Mouse (Mus musculus) midbrain, embryonic 11.5 days (tissue): ENCODE measurements around the gene Slc22a13. TPM values are rescaled to one million over a fixed set of nuclear protein-coding genes. Genes with fewer than 3 reads are reported as not detected.

Experiments used
- ATAC-seq: fragments of 200-750 bp; cut with Nextera tagmentation; 2 replicates; pipeline ENCODE4 v1.8.0; 2017; ENCODE audit warnings: moderate TSS enrichment, moderate library complexity; ENCODE audit not compliant: low FRiP score
- DNase-seq: peaks from one replicate; pipeline ENCODE4 v3.0.0; 2015; ENCODE audit warnings: low spot score; ENCODE audit errors: missing footprints
- H3K27ac ChIP-seq: fragments of 300-500 bp; sonication (generic); 2 replicates; pipeline ENCODE4 v1.5.1; 2014; ENCODE audit warnings: low read depth, low read length
- H3K27me3 ChIP-seq: fragments of 300-500 bp; sonication (generic); 2 replicates; pipeline ENCODE4 v1.6.1; 2014; ENCODE audit warnings: mild to moderate bottlenecking, low read length, moderate library complexity, mixed read lengths; ENCODE audit not compliant: control insufficient read depth, insufficient read depth
- H3K36me3 ChIP-seq: fragments of 300-500 bp; sonication (generic); 2 replicates; pipeline ENCODE4 v1.6.1; 2014; ENCODE audit warnings: mild to moderate bottlenecking, low read length, moderate library complexity, mixed read lengths; ENCODE audit not compliant: control insufficient read depth, insufficient read depth
- H3K4me1 ChIP-seq: fragments of 300-500 bp; sonication (generic); 2 replicates; pipeline ENCODE4 v1.6.1; 2014; ENCODE audit warnings: low read length; ENCODE audit not compliant: control insufficient read depth, insufficient read depth
- H3K4me2 ChIP-seq: fragments of 300-500 bp; sonication (generic); 2 replicates; pipeline ENCODE4 v1.6.1; 2014; ENCODE audit warnings: mild to moderate bottlenecking, moderate library complexity
- H3K4me3 ChIP-seq: fragments of 300-500 bp; sonication (generic); 2 replicates; pipeline ENCODE4 v1.5.1; 2014; ENCODE audit warnings: low read depth, low read length
- H3K9ac ChIP-seq: fragments of 300-500 bp; sonication (generic); 2 replicates; pipeline ENCODE4 v1.6.1; 2014; ENCODE audit warnings: low read length
- H3K9me3 ChIP-seq: fragments of 300-500 bp; sonication (generic); 2 replicates; pipeline ENCODE4 v1.6.1; 2016; ENCODE audit warnings: low read length; ENCODE audit not compliant: control insufficient read depth
- WGBS: fragments of 180-500 bp; shearing (Covaris S2); extraction: QIAGEN DNeasy Blood & Tissue Kit; methylation state at CpG from one replicate; pipeline ENCODE4 v1.1.7; 2014; 5-methylcytosine and 5-hydroxymethylcytosine counted together
- polyA plus RNA-seq: library from polyadenylated mRNA; unstranded; fragments of >200 nt; fragmentation: Nextera tagmentation; extraction: Ambion mirVana; gene quantifications from 2 replicates; pipeline ENCODE4 v1.2.1, GENCODE M21; 2014

The Slc22a13 gene
- polyA plus RNA-seq, 1 experiment from 2014 or later: not detected

GRCm38 (mm10) chr9:119151751-119152150 is 57.1 kb downstream of the Slc22a13 start:
- Histone ChIP-seq H3K4me3 (no peak overlapping the region), H3K4me1 (no peaks in the 10 kb centered on the region; the same call in 1 of the 2 replicates), H3K27ac (no peak overlapping the region), H3K36me3 (no peaks in the 10 kb centered on the region), H3K9ac (no peak overlapping the region), H3K9me3 (no peaks in the 10 kb centered on the region), H3K27me3 (peaks cover 7% of the 10 kb centered on the region), H3K4me2 (no peak overlapping the region)
- DNase-seq (no peak), ATAC-seq (no peak)
- WGBS: 68% methylated on average over 2 of the region's 2 CpGs

GRCm38 (mm10) chr9:119149601-119150000 is 59.3 kb downstream of the Slc22a13 start:
- ATAC-seq: no peak
- H3K27ac ChIP-seq: no peak overlapping the region
- H3K4me2 ChIP-seq: no peak overlapping the region
- DNase-seq: peak; percentile 87
- no peak overlapping the region for H3K9ac ChIP-seq
- WGBS: 25% methylated on average over 5 of the region's 5 CpGs
- no peaks in the 10 kb centered on the region for H3K36me3 ChIP-seq
- H3K27me3 ChIP-seq: no peaks in the 10 kb centered on the region
- H3K9me3 ChIP-seq: no peaks in the 10 kb centered on the region
- no peak overlapping the region for H3K4me3 ChIP-seq
- H3K4me1 ChIP-seq: no peaks in the 10 kb centered on the region

- peak; percentile 14 for DNase-seq
- no peak for ATAC-seq
- Histone ChIP-seq H3K27me3 (no peaks in the 10 kb centered on the region), H3K4me3 (no peak overlapping the region), H3K27ac (no peak overlapping the region), H3K4me2 (no peak overlapping the region), H3K9ac (no peak overlapping the region), H3K4me1 (no peaks in the 10 kb centered on the region), H3K36me3 (no peaks in the 10 kb centered on the region), H3K9me3 (no peaks in the 10 kb centered on the region)
- WGBS: 85% methylated on average over 13 of the region's 13 CpGs
Observed at GRCm38 (mm10) chr9:119146098-119146770, 62.7 kb downstream of the Slc22a13 start.

GRCm38 (mm10) chr9:119145638-119146037 is 63.3 kb downstream of the Slc22a13 start:
- ATAC-seq (no peak), DNase-seq (peak; percentile 57)
- H3K27ac ChIP-seq: no peak overlapping the region
- no peak overlapping the region for H3K4me2 ChIP-seq
- no peak overlapping the region for H3K9ac ChIP-seq
- WGBS: 64% methylated on average over 6 of the region's 6 CpGs
- no peaks in the 10 kb centered on the region for H3K9me3 ChIP-seq
- no peaks in the 10 kb centered on the region for H3K36me3 ChIP-seq
- H3K27me3 ChIP-seq: no peaks in the 10 kb centered on the region
- no peak overlapping the region for H3K4me3 ChIP-seq
- no peaks in the 10 kb centered on the region for H3K4me1 ChIP-seq

- no peak overlapping the region for H3K27ac ChIP-seq
- H3K36me3 ChIP-seq: no peaks in the 10 kb centered on the region
- 53% methylated on average over 10 of the region's 10 CpGs for WGBS
- H3K9ac ChIP-seq: no peak overlapping the region
- no peaks in the 10 kb centered on the region for H3K27me3 ChIP-seq
- no peak overlapping the region for H3K4me3 ChIP-seq
- ATAC-seq (no peak), DNase-seq (no peak)
- no peaks in the 10 kb centered on the region for H3K4me1 ChIP-seq
- no peak overlapping the region for H3K4me2 ChIP-seq
- H3K9me3 ChIP-seq: no peaks in the 10 kb centered on the region
Observed at GRCm38 (mm10) chr9:119145137-119145536, 63.8 kb downstream of the Slc22a13 start.

GRCm38 (mm10) chr9:119144696-119145095 is 64.2 kb downstream of the Slc22a13 start:
- Histone ChIP-seq H3K27ac (no peak overlapping the region), H3K4me3 (no peak overlapping the region), H3K27me3 (no peaks in the 10 kb centered on the region), H3K9me3 (no peaks in the 10 kb centered on the region), H3K36me3 (no peaks in the 10 kb centered on the region), H3K4me2 (no peak overlapping the region), H3K9ac (no peak overlapping the region), H3K4me1 (no peaks in the 10 kb centered on the region)
- DNase-seq: no peak
- 86% methylated on average over 8 of the region's 8 CpGs for WGBS
- ATAC-seq: no peak

- Histone ChIP-seq H3K9ac (no peak overlapping the region), H3K27ac (no peak overlapping the region), H3K4me1 (no peaks in the 10 kb centered on the region), H3K4me3 (no peak overlapping the region), H3K9me3 (no peaks in the 10 kb centered on the region), H3K36me3 (no peaks in the 10 kb centered on the region), H3K27me3 (no peaks in the 10 kb centered on the region), H3K4me2 (no peak overlapping the region)
- ATAC-seq: no peak
- peak; percentile 26 for DNase-seq
- 79% methylated on average over 9 of the region's 9 CpGs for WGBS
Observed at GRCm38 (mm10) chr9:119143372-119143771, 65.5 kb downstream of the Slc22a13 start.

Other genes starting within 250 kb of the Slc22a13 start
- 7.8 and 8.3 TPM in 2 replicates for gene Vill, start 156.3 kb downstream of the Slc22a13 start, polyA plus RNA-seq
- gene Plcd1, start 115.6 kb downstream of the Slc22a13 start, polyA plus RNA-seq: 24.2 and 25.8 TPM in 2 replicates
- gene Dlec1, start 106.6 kb downstream of the Slc22a13 start, polyA plus RNA-seq: 0.51 and 0.65 TPM in 2 replicates
- 1.0 and 1.4 TPM in 2 replicates for gene Acaa1b, start 52.0 kb downstream of the Slc22a13 start, polyA plus RNA-seq
- gene Gm47289, start 49.9 kb downstream of the Slc22a13 start, polyA plus RNA-seq: not detected in 2 replicates
- gene Oxsr1, start 113.3 kb upstream of the Slc22a13 start, polyA plus RNA-seq: 15.5 and 16.2 TPM in 2 replicates
- 52.7 and 61.2 TPM in 2 replicates for gene Acaa1a, start 130.6 kb upstream of the Slc22a13 start, polyA plus RNA-seq
- 6.3 and 7.6 TPM in 2 replicates for gene Myd88, start 132.3 kb upstream of the Slc22a13 start, polyA plus RNA-seq
- 5.4 and 6.5 TPM in 2 replicates for gene Xylb, start 148.3 kb upstream of the Slc22a13 start, polyA plus RNA-seq
- not detected in 2 replicates for gene Slc22a14, start 156.5 kb upstream of the Slc22a13 start, polyA plus RNA-seq
- 70.1 and 95.4 TPM in 2 replicates for gene Acvr2b, start 193.0 kb upstream of the Slc22a13 start, polyA plus RNA-seq
- 39.5 and 39.9 TPM in 2 replicates for gene Exog, start 235.8 kb upstream of the Slc22a13 start, polyA plus RNA-seq